Mouse (Mus musculus): Measurements from ENCODE around the gene Fst. TPM values are rescaled to one million over a fixed set of nuclear protein-coding genes. Genes with fewer than 3 reads are reported as not detected.

Fst gene
- not detected in 4 replicates for total RNA-seq (2023)

DNA sequence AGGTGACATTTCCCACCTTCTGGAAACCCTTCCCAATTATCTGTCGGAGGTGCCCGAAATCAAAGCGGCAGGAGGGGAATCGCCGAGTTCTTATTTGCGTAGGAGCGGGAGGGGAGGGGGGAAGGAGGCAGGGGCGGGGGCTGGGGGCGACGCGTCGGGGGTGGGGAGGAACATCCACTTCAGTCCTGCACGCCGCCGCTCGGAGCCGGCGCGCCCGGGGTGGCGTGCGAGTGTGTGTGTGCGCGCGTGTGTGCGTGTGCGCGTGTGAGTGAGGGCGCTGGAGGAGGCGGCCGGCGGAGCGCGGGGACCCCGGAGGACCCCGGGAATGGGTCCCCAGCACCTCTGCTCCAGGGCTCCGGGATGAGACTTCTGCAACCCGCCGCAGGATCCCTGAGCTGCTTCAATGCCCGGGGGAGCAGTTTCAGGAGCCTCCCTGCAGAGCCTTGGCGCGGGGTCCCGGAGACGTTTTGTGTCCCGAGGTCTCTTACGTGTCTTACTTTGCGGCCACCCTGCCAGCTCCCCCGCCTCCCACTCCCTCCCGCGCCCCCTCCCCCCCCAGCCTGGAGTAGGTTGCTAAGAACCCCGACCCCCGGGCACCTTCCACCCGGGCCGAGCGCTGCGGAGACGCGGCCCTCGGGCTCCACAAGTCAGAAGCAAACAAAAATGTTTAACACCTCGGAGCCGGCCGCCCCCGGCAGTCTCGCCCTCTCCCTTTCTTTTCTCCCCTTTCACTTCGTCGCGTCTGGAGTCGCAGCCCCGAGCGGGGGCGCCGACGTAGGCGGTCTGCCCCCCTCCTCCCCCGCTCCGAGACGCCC is at the start of gene Fst:
TSS of gene Fst (minus strand) at position 66 of the 815 bp plus-strand sequence.

Other genes starting within 250 kb of the Fst start
- 49.1 to 53.9 TPM (median 51.9 TPM) in 4 replicates for gene Ndufs4, start 70.7 kb downstream of the Fst start, total RNA-seq (2023)

All from B cell, adult 62 days (primary cell).